Mouse (Mus musculus) telencephalon, adult 2 months (tissue): ENCODE measurements around the gene Mlycd.

ENCODE experiments used
- DNase-seq: peaks from one replicate; pipeline ENCODE4 v3.0.0-alpha.2; 2011; ENCODE audit warnings: low read depth, low spot score

Gene Mlycd

DNA sequence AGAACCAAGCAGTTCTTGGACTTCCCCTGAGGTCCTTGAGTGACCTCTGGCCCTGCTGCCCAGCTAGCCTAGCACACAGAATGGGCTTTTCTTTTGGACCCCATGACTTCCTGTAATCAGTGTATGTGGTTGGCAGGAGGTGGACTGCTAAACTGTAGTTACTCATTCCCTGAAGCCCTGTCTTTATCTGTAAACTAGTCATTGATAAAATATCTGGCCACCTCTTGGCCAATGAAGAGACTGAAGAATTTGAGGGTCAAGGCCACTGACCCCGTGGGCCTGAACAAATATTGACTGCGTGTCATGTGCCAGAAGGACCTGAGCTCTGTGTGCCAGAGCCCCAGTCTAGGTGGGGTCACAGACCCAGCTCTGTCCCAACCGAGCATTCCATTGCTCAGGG lies 37.7 kb downstream of the Mlycd start:
- DNase-seq: no peak

DNA sequence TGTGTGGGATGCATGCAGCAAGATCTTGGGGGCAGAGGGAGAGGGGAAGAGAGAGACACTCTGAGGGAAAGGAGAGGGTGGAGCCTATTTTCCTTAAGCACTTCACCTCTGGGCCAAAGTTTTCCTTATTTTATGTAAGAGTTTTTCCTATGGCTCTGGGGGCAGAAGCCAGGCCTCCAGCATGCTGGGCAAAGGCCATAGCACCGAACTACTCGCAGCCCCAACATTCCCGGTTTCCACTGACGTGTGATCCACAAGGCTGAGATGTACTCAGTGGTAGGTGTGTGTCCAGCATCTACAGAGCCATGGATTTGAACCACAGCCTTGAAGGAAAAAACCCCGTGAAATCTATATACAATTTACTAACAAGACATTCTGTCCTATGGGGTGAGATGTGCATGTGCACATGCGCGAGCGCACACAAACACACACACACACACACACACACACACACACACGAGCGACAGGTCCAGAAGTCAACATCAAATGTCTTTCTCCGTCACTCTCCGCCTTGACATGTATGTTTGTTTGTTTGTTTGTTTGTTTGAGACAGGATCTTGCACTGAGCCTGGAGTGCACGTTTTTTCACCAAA lies 39.0 kb downstream of the Mlycd start, which contains the start of gene Osgin1:
Gene Osgin1, plus strand, starts transcription at position 543 of the 593 bp plus-strand sequence.
- DNase-seq: no peak

GRCm38 (mm10) chr8:119434569-119434968 lies 39.9 kb downstream of the Mlycd start:
- DNase-seq: no peak

DNA sequence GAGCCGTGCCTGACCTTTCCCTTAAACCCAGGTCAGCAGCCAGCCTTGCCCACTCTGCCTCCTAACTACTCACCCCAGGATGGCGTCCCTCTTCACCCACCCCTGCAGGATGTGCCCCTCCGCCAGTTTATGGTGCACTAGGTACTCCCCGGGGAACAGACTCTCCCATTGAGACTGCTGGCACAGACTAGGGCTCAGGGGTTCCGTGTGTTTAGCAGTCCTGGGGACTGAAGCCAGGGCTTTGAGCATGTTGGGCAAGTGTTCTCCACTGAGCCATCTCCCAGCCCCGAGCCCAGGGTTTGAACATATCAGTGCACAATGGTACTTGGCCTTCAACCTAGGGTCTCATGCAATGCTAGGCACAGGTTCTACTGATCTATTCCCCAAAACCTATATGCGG lies 40.8 kb downstream of the Mlycd start:
- no peak for DNase-seq

- DNase-seq: no peak
Measured at GRCm38 (mm10) chr8:119436331-119436730, 41.7 kb downstream of the Mlycd start.

GRCm38 (mm10) chr8:119436933-119437332 lies 42.3 kb downstream of the Mlycd start:
- DNase-seq: no peak

GRCm38 (mm10) chr8:119437506-119437905 lies 42.8 kb downstream of the Mlycd start:
- no peak for DNase-seq

- DNase-seq: no peak
Measured at GRCm38 (mm10) chr8:119438876-119439275, 44.2 kb downstream of the Mlycd start.

GRCm38 (mm10) chr8:119439424-119439823 lies 44.7 kb downstream of the Mlycd start:
- DNase-seq: no peak

GRCm38 (mm10) chr8:119439893-119440249 lies 45.2 kb downstream of the Mlycd start:
- no peak for DNase-seq

DNA sequence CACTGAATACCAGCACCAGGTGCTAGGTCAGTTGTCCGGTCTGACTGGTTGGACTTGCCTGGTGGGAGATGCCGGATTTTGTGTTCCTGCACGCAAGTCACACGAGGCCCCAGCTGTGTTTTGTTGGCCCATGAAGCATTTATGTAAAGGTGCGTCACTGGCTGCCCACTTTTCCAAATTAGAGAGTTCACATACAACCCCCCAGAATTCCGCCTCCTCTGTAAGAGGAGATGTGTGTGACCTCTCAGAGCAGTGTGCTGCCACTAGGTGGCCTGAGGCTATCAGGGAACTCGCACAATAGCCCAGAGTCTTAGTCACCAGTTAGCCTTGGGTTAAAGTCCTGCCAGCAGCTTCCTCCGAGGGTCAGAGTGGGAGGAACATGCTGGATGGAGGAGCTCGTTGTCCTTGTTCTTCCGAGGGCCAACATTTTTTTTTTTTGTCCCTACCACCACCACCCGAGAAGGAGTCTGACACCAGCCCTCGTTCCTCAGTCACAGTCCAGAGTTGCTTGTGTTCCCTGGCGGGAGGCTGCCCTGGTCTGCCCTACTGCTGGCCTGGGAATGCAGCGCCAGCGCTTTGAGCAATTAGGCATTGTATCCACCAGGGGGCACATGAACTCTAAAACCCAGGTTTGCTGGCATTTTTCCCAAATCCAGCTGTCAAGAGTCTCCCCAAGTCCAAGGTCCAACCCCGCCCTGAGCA lies 45.7 kb downstream of the Mlycd start:
- DNase-seq: no peak

- DNase-seq: no peak
Measured at GRCm38 (mm10) chr8:119440952-119441270, 46.2 kb downstream of the Mlycd start.

DNA sequence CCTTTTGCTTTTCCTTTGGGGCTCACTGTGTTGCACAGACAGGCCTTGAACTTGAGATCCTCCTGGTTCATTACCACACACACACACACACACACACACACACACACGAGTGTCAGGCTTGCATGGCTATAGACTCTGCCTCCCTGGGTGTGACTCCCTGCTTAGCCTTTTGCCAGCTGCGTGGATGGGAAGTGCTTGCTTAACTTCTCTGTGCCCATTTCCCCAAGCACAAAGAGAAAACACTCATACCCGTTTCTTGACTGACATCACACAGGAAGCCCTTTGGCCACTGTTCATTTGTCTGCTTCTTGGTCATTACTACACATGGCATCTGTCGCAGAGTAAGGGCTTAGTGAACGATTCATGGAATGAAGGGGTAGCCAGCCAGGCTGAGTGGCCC lies 47.3 kb downstream of the Mlycd start:
- DNase-seq: no peak

DNA sequence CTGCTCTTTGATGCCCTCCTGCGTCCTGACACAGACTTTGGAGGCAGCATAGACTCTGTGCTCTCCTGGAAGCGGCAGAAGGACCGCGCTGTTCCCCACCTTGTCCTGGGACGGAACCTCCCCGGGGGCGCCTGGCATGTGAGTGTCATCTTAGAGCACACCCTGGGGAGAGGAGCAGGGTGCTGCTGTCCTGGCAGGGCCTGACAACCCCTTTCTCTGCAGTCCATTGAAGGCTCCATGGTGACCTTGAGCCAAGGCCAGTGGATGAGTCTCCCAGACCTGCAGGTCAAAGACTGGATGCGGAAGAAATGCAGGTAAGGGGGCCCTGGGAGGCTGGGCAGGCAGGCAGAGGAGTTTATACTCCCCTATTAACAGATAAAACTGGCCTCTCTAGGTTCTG lies 48.3 kb downstream of the Mlycd start:
- DNase-seq: no peak

DNA sequence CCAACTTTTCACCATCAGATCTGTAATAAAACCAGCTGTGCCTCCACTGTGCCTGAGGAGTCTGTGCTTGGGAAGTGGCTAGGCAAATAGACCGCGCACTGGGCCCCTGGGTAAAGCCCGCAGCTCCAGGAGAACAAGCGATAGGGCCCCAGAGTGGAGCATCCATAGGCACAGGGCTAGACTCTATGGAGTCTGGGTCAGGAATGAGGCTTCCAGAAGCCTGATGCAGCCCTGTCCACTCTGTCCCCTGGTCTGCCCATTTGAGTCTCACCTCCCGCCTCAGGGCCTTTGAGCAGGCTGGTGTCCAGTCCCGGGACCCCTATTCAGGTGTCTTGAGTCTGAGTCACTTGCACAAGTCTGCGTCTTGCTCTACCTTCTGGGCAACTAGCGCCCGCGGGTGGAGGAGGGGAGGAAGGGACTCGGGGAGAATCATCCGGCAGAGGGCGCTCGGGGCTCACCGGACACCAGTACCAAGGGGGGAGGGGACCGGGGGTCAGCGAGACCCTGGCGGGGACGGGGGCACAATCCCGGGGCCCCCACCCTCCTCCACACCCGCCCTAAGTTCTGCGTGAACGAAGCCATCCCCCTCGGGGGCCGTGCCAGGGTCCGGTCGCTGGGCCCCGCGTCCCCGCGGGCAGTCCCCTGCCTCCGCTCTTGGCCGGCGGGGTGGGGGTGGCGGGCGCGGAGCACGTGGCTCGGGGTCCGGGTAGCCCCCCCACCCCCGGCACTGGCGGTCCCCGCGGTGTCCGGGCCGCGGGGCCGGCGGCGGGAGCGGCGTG lies 51.7 kb downstream of the Mlycd start, which contains the start of gene Necab2:
Gene Necab2, plus strand, starts transcription at position 509 of the 779 bp plus-strand sequence.
- no peak for DNase-seq

- no peak for DNase-seq
Measured at GRCm38 (mm10) chr8:119446990-119447780, 52.5 kb downstream of the Mlycd start.

GRCm38 (mm10) chr8:119447781-119448170 lies 53.1 kb downstream of the Mlycd start:
- no peak for DNase-seq

DNA sequence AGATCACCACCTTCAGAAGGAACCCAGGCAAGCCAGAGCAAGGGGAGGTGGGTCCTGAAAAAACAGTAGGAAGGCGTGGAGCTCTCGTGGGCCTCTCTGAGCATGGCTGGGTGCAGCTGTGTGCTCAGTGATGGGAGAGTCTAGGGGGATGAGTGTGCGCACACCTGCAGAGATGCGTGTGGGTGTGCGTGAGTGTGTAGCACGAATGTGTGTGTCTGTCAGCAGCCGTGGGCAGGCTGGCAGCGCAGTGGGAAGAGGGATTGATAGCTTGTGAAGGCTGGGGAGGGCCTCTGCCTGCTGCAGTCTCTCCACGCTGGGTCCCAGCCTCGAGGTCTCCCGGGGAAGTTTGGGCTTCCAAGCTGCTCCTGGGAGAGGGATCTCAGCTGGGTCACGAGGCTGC lies 54.9 kb downstream of the Mlycd start:
- DNase-seq: peak; percentile 67

GRCm38 (mm10) chr8:119451131-119451530 lies 56.5 kb downstream of the Mlycd start:
- no peak for DNase-seq

- DNase-seq: no peak
Measured at GRCm38 (mm10) chr8:119452919-119453318, 58.2 kb downstream of the Mlycd start.

- DNase-seq: no peak
Measured at GRCm38 (mm10) chr8:119456045-119456444, 61.4 kb downstream of the Mlycd start.

DNA sequence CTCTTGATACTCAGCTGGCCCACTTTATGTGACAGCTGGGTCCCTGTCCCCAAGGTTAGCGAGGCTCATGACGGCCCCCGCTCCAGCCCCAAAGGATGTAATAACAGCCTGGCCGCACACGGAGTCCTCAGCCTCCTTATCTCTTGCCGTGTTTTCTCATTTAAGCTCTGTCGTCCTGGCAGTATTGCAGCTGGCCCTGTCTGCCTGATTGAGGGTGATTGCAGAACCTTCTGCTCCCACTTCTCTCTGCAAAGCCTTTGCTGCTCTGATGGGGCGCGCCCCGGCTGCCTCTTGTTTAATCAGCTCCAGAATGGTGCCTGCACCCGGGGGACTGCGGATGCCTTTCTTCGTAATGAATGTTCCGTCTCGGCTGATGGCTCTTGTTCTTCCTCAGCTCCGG lies 65.0 kb downstream of the Mlycd start:
- DNase-seq: no peak
